Mouse (Mus musculus) kidney, embryonic 15.5 days (tissue): ENCODE measurements around the gene Itpr2. TPM values are rescaled to one million over a fixed set of nuclear protein-coding genes. Genes with fewer than 3 reads are reported as not detected.

Experiments
- ATAC-seq: fragments of 200-750 bp; cut with Nextera tagmentation; replicated peaks from 2 replicates; pipeline ENCODE4 v1.8.0; 2017; ENCODE audit warnings: moderate TSS enrichment; ENCODE audit not compliant: low FRiP score
- H3K27ac ChIP-seq: fragments of 300-500 bp; sonication (generic); 2 replicates; pipeline ENCODE4 v1.5.1; 2015; ENCODE audit warnings: mild to moderate bottlenecking, inconsistent platforms
- H3K27me3 ChIP-seq: fragments of 300-500 bp; sonication (generic); 2 replicates; pipeline ENCODE4 v1.6.1; 2015; ENCODE audit warnings: inconsistent platforms
- H3K36me3 ChIP-seq: fragments of 300-500 bp; sonication (generic); 2 replicates; pipeline ENCODE4 v1.6.1; 2015; ENCODE audit warnings: inconsistent platforms
- H3K4me1 ChIP-seq: fragments of 300-500 bp; sonication (generic); 2 replicates; pipeline ENCODE4 v1.6.1; 2015; ENCODE audit warnings: inconsistent platforms
- H3K4me2 ChIP-seq: fragments of 300-500 bp; sonication (generic); 2 replicates; pipeline ENCODE4 v1.6.1; 2015; ENCODE audit warnings: moderate library complexity, mild to moderate bottlenecking, inconsistent platforms
- H3K4me3 ChIP-seq: fragments of 300-500 bp; sonication (generic); replicated peaks from 2 replicates; pipeline ENCODE4 v1.5.1; 2015; ENCODE audit warnings: mild to moderate bottlenecking, inconsistent platforms
- H3K9ac ChIP-seq: fragments of 300-500 bp; sonication (generic); 2 replicates; pipeline ENCODE4 v1.6.1; 2015; ENCODE audit warnings: mild to moderate bottlenecking, inconsistent platforms
- H3K9me3 ChIP-seq: fragments of 300-500 bp; sonication (generic); replicated peaks from 2 replicates; pipeline ENCODE4 v1.6.1; 2016; ENCODE audit warnings: inconsistent platforms
- WGBS: fragments of 180-500 bp; shearing (Covaris S2); methylation state at CpG from one replicate; pipeline ENCODE4 v1.1.7; 2015; ENCODE audit warnings: mixed read lengths; 5-methylcytosine and 5-hydroxymethylcytosine counted together
- polyA plus RNA-seq: library from polyadenylated mRNA; unstranded; fragments of >200 nt; fragmentation: Nextera tagmentation; extraction: Ambion mirVana; gene quantifications from 2 replicates; pipeline ENCODE4 v1.2.1, GENCODE M21; 2015

The Itpr2 gene
- polyA plus RNA-seq, 1 experiment from 2014 or later, result 15.0 TPM

GRCm38 (mm10) chr6:146245888-146246287 is 256.1 kb downstream of the Itpr2 start:
- H3K4me2 ChIP-seq, result no peak overlapping the region
- H3K36me3 ChIP-seq, result no peaks in the 10 kb centered on the region
- H3K27ac ChIP-seq, result no peak overlapping the region
- ATAC-seq, result no peak
- 83% methylated on average over 9 of the region's 9 CpGs for WGBS
- H3K9me3 ChIP-seq, result peaks cover 5% of the 10 kb centered on the region; the same call in 1 of the 2 replicates
- no peak overlapping the region for H3K9ac ChIP-seq
- H3K4me3 ChIP-seq, result no peak overlapping the region
- no peaks in the 10 kb centered on the region for H3K27me3 ChIP-seq
- H3K4me1 ChIP-seq, result no peaks in the 10 kb centered on the region

GRCm38 (mm10) chr6:146243068-146243467 is 259.0 kb downstream of the Itpr2 start:
- no peak overlapping the region for H3K4me3 ChIP-seq
- no peaks in the 10 kb centered on the region for H3K36me3 ChIP-seq
- no peaks in the 10 kb centered on the region for H3K4me1 ChIP-seq
- no peak overlapping the region for H3K27ac ChIP-seq
- 72% methylated on average over 5 of the region's 5 CpGs for WGBS
- H3K27me3 ChIP-seq, result no peaks in the 10 kb centered on the region
- no peak for ATAC-seq
- no peak overlapping the region for H3K9ac ChIP-seq
- H3K4me2 ChIP-seq, result no peak overlapping the region
- H3K9me3 ChIP-seq, result peaks cover 5% of the 10 kb centered on the region; the same call in 1 of the 2 replicates

- no peaks in the 10 kb centered on the region for H3K27me3 ChIP-seq
- peaks cover 5% of the 10 kb centered on the region; the same call in 1 of the 2 replicates for H3K9me3 ChIP-seq
- no peak overlapping the region for H3K4me3 ChIP-seq
- H3K36me3 ChIP-seq, result 0 out of 2 replicates have a peak, but pooled peaks cover 3% of the 10 kb centered on the region
- no peaks in the 10 kb centered on the region for H3K4me1 ChIP-seq
- no peak overlapping the region for H3K4me2 ChIP-seq
- no peak overlapping the region for H3K27ac ChIP-seq
- H3K9ac ChIP-seq, result no peak overlapping the region
- 87% methylated on average over 3 of the region's 3 CpGs for WGBS
- ATAC-seq, result no peak
These were observed 260.7 kb downstream of the Itpr2 start for GRCm38 (mm10) chr6:146241336-146241735.

- Histone ChIP-seq H3K4me2 (no peak overlapping the region), H3K9ac (no peak overlapping the region), H3K4me1 (no peaks in the 10 kb centered on the region), H3K9me3 (no peaks in the 10 kb centered on the region), H3K27ac (no peak overlapping the region), H3K27me3 (no peaks in the 10 kb centered on the region), H3K4me3 (no peak overlapping the region), H3K36me3 (0 out of 2 replicates have a peak, but pooled peaks cover 3% of the 10 kb centered on the region)
- 70% methylated on average over 3 of the region's 3 CpGs for WGBS
- ATAC-seq, result no peak
These were observed 266.9 kb downstream of the Itpr2 start for GRCm38 (mm10) chr6:146235165-146235564.

- 0 out of 2 replicates have a peak, but pooled peaks cover 3% of the 10 kb centered on the region for H3K36me3 ChIP-seq
- H3K9ac ChIP-seq, result no peak overlapping the region
- H3K4me2 ChIP-seq, result no peak overlapping the region
- H3K9me3 ChIP-seq, result no peaks in the 10 kb centered on the region
- no peak overlapping the region for H3K27ac ChIP-seq
- no peaks in the 10 kb centered on the region for H3K27me3 ChIP-seq
- H3K4me1 ChIP-seq, result no peaks in the 10 kb centered on the region
- no peak overlapping the region for H3K4me3 ChIP-seq
- ATAC-seq, result no peak
- 75% methylated on average over 1 of the region's 1 CpGs for WGBS
These were observed 267.6 kb downstream of the Itpr2 start for GRCm38 (mm10) chr6:146234417-146234816.

GRCm38 (mm10) chr6:146230903-146231302 is 271.1 kb downstream of the Itpr2 start:
- WGBS, result 94% methylated on average over 6 of the region's 6 CpGs
- H3K4me1 ChIP-seq, result no peaks in the 10 kb centered on the region
- H3K4me3 ChIP-seq, result no peak overlapping the region
- no peaks in the 10 kb centered on the region for H3K9me3 ChIP-seq
- no peak overlapping the region for H3K9ac ChIP-seq
- no peak overlapping the region for H3K27ac ChIP-seq
- H3K4me2 ChIP-seq, result no peak overlapping the region
- no peaks in the 10 kb centered on the region for H3K27me3 ChIP-seq
- no peak for ATAC-seq
- H3K36me3 ChIP-seq, result no peaks in the 10 kb centered on the region

GRCm38 (mm10) chr6:146230373-146230788 is 271.6 kb downstream of the Itpr2 start:
- H3K4me3 ChIP-seq, result no peak overlapping the region
- H3K27me3 ChIP-seq, result no peaks in the 10 kb centered on the region
- no peaks in the 10 kb centered on the region for H3K4me1 ChIP-seq
- H3K27ac ChIP-seq, result no peak overlapping the region
- H3K4me2 ChIP-seq, result no peak overlapping the region
- ATAC-seq, result no peak
- H3K9me3 ChIP-seq, result no peaks in the 10 kb centered on the region
- H3K9ac ChIP-seq, result no peak overlapping the region
- no peaks in the 10 kb centered on the region for H3K36me3 ChIP-seq
- WGBS, result 70% methylated on average over 9 of the region's 9 CpGs

GRCm38 (mm10) chr6:146229967-146230366 is 272.1 kb downstream of the Itpr2 start:
- WGBS, result 86% methylated on average over 2 of the region's 2 CpGs

GRCm38 (mm10) chr6:146229519-146229918 is 272.5 kb downstream of the Itpr2 start:
- Histone ChIP-seq H3K27ac (no peak overlapping the region), H3K4me1 (no peaks in the 10 kb centered on the region), H3K4me2 (no peak overlapping the region), H3K36me3 (no peaks in the 10 kb centered on the region), H3K4me3 (no peak overlapping the region), H3K9ac (no peak overlapping the region), H3K9me3 (no peaks in the 10 kb centered on the region), H3K27me3 (no peaks in the 10 kb centered on the region)
- WGBS, result 79% methylated on average over 9 of the region's 9 CpGs
- no peak for ATAC-seq

More at GRCm38 (mm10) chr6:146229967-146230366, 272.1 kb downstream of the Itpr2 start:
- H3K4me3 ChIP-seq, result no peak overlapping the region
- no peaks in the 10 kb centered on the region for H3K36me3 ChIP-seq
- H3K9ac ChIP-seq, result no peak overlapping the region
- no peak overlapping the region for H3K27ac ChIP-seq
- no peak for ATAC-seq
- H3K9me3 ChIP-seq, result no peaks in the 10 kb centered on the region
- no peaks in the 10 kb centered on the region for H3K4me1 ChIP-seq
- H3K4me2 ChIP-seq, result no peak overlapping the region
- no peaks in the 10 kb centered on the region for H3K27me3 ChIP-seq

GRCm38 (mm10) chr6:146228048-146228447 is 274.0 kb downstream of the Itpr2 start:
- Histone ChIP-seq H3K9me3 (no peaks in the 10 kb centered on the region), H3K4me1 (no peaks in the 10 kb centered on the region), H3K9ac (no peak overlapping the region), H3K27ac (no peak overlapping the region), H3K27me3 (no peaks in the 10 kb centered on the region), H3K4me3 (no peak overlapping the region), H3K4me2 (no peak overlapping the region), H3K36me3 (no peaks in the 10 kb centered on the region)
- 90% methylated on average over 3 of the region's 3 CpGs for whole genome bisulfite sequencing
- ATAC-seq, result no peak

- no peak overlapping the region for H3K4me2 ChIP-seq
- H3K4me3 ChIP-seq, result no peak overlapping the region
- H3K9me3 ChIP-seq, result no peaks in the 10 kb centered on the region
- 60% methylated on average over 8 of the region's 8 CpGs for WGBS
- no peak overlapping the region for H3K9ac ChIP-seq
- peaks cover 15% of the 10 kb centered on the region for H3K4me1 ChIP-seq
- no peaks in the 10 kb centered on the region for H3K36me3 ChIP-seq
- ATAC-seq, result no peak
- peak overlapping the region; percentile 24; the same call in 1 of the 2 replicates for H3K27ac ChIP-seq
- H3K27me3 ChIP-seq, result no peaks in the 10 kb centered on the region
These were observed 279.5 kb downstream of the Itpr2 start for GRCm38 (mm10) chr6:146222403-146223063.

GRCm38 (mm10) chr6:146221371-146222336 is 280.4 kb downstream of the Itpr2 start:
- peak; percentile 82 for ATAC-seq
- H3K9ac ChIP-seq, result no peak overlapping the region
- 0 out of 2 replicates have a peak overlapping the region, but pooled peaks have one; percentile 20 for H3K4me2 ChIP-seq
- H3K4me3 ChIP-seq, result no peak overlapping the region
- H3K36me3 ChIP-seq, result no peaks in the 10 kb centered on the region
- H3K27me3 ChIP-seq, result no peaks in the 10 kb centered on the region
- H3K4me1 ChIP-seq, result peaks cover 15% of the 10 kb centered on the region
- H3K27ac ChIP-seq, result peak overlapping the region; percentile 24
- no peaks in the 10 kb centered on the region for H3K9me3 ChIP-seq
- 37% methylated on average over 23 of the region's 23 CpGs for WGBS
